16 mouse cellular contexts compared by ENCODE assay signal in genomic region chr11:98449419-98449818, GRCm38 (mm10). TPM values are rescaled to one million over a fixed set of nuclear protein-coding genes. Genes with fewer than 3 reads are reported as not detected.
A peak's percentile ranks its signal among the peaks of the same experiment; 100 is the strongest.
DNase-seq lines count a peak whose midpoint lies in the region; ATAC-seq and TF ChIP-seq lines count a peak whose summit lies in the region.
"Had no signal": no experiment of that assay in that cellular context is flagged by ENCODE, and none has a peak within 500 bp of the region (broad histone marks: within the 10 kb centered on the region; RNA-seq: fewer than 3 reads in every experiment).

No protein-coding gene starts in this region.

- no peaks in the 10 kb centered on the region for H3K4me1 ChIP-seq in erythroblast, embryonic 14.5 days (ENCODE audit: control insufficient read depth)
- peaks cover 9 to 31% of the 10 kb centered on the region in 2 experiments for H3K4me1 ChIP-seq in ES-E14 (ENCODE audit: control insufficient read depth in 2 of 2, insufficient read depth in 2 of 2, low read length in 2 of 2, poor library complexity in 1 of 2)
- H3K4me1 ChIP-seq in kidney, embryonic 15.5 days = peaks cover 52% of the 10 kb centered on the region
- H3K4me1 ChIP-seq in liver, embryonic 16.5 days (ENCODE audit: control insufficient read depth, low read depth, low read length) = no peaks in the 10 kb centered on the region; the same call in 1 of the 2 replicates

- ATAC-seq in erythroblast, adult 5-6 weeks (replicated peaks; ENCODE audit: low FRiP score, poor library complexity, severe bottlenecking) = no peak
- no peak for ATAC-seq in kidney, embryonic 15.5 days (replicated peaks; ENCODE audit: low FRiP score)
- no peak for ATAC-seq in liver, embryonic 16.5 days (ENCODE audit: low read depth)
- ATAC-seq: forebrain, embryonic 14.5 days; hindbrain, postnatal 0 days; midbrain, embryonic 13.5 days had no signal

- H3K4me2 ChIP-seq in kidney, embryonic 15.5 days = peak overlapping the region; percentile 61
- peak overlapping the region; percentile 56 for H3K4me2 ChIP-seq in liver, embryonic 16.5 days (ENCODE audit: low read depth, low read length)
- H3K4me2 ChIP-seq: midbrain, embryonic 13.5 days; neural tube, embryonic 12.5 days had no signal

- in situ Hi-C loops in ES-E14 (cut with MboI; ENCODE audit: low sequenced_read_pairs in 2 of 2, unreplicated experiment in 2 of 2) = no loop called here

- DNase-seq in ES-E14 (ENCODE audit: low read depth, low spot score) = no peak
- DNase-seq in adrenal gland, postnatal 36 days = no peak
- no peak for DNase-seq in embryo, embryonic 10 days (ENCODE audit: low spot score)
- DNase-seq in layer of hippocampus, postnatal 25 days (ENCODE audit: extremely low spot score in 1 of 2, low spot score in 1 of 2) = no peak
- DNase-seq: adrenal gland, postnatal 10 days; gastrocnemius, postnatal 25 days; thymus, postnatal 14 days had no signal

- no peak overlapping the region for H3K9ac ChIP-seq in ES-E14 (ENCODE audit: insufficient read depth, low read depth, low read length, poor library complexity, severe bottlenecking)
- no peak overlapping the region for H3K9ac ChIP-seq in kidney, embryonic 15.5 days
- H3K9ac ChIP-seq in liver, embryonic 16.5 days (ENCODE audit: low read depth, low read length) = no peak overlapping the region
- H3K9ac ChIP-seq: midbrain, embryonic 13.5 days; neural tube, embryonic 12.5 days had no signal

- no peaks in the 10 kb centered on the region for H3K9me3 ChIP-seq in erythroblast, embryonic 14.5 days (ENCODE audit: control insufficient read depth, low read length)
- H3K9me3 ChIP-seq in ES-E14 (ENCODE audit: control insufficient read depth, insufficient read depth, low read depth, low read length) = no peaks in the 10 kb centered on the region
- no peaks in the 10 kb centered on the region for H3K9me3 ChIP-seq in kidney, embryonic 15.5 days (replicated peaks)
- no peaks in the 10 kb centered on the region for H3K9me3 ChIP-seq in liver, embryonic 16.5 days (replicated peaks; ENCODE audit: control insufficient read depth, low read length)
- H3K9me3 ChIP-seq: midbrain, embryonic 13.5 days; neural tube, embryonic 12.5 days had no signal

- H3K27me3 ChIP-seq in erythroblast, embryonic 14.5 days (ENCODE audit: control insufficient read depth) = peaks cover 45% of the 10 kb centered on the region
- peaks cover 29% of the 10 kb centered on the region for H3K27me3 ChIP-seq in kidney, embryonic 15.5 days
- peaks cover 32% of the 10 kb centered on the region for H3K27me3 ChIP-seq in liver, embryonic 16.5 days (ENCODE audit: control insufficient read depth, insufficient read depth, low read depth, low read length)

- WGBS in kidney, embryonic 15.5 days = 69% methylated on average over 3 of the region's 3 CpGs
- 62% methylated on average over 3 of the region's 3 CpGs for WGBS in liver, embryonic 16.5 days (ENCODE audit: insufficient replicate concordance)

- peak overlapping the region; percentile 8 for H3K4me3 ChIP-seq in erythroblast, embryonic 14.5 days (replicated peaks)
- H3K4me3 ChIP-seq in ES-E14 (ENCODE audit: insufficient read depth in 1 of 2, low read depth in 1 of 2, low read length in 2 of 2, poor library complexity in 1 of 2, severe bottlenecking in 1 of 2) = peak overlapping the region; percentile 22 to 38; a peak in 2 of 4 replicates
- peak overlapping the region; percentile 47 for H3K4me3 ChIP-seq in kidney, embryonic 15.5 days (replicated peaks)
- H3K4me3 ChIP-seq in liver, embryonic 16.5 days (ENCODE audit: low read depth, low read length) = peak overlapping the region; percentile 53
- H3K4me3 ChIP-seq: midbrain, embryonic 13.5 days; neural tube, embryonic 12.5 days had no signal

- H3K27ac ChIP-seq in ES-E14 (ENCODE audit: insufficient read depth, low read depth, low read length, poor library complexity, severe bottlenecking) = no peak overlapping the region
- H3K27ac ChIP-seq in kidney, embryonic 15.5 days = peak overlapping the region; percentile 83; the same call in 1 of the 2 replicates
- no peak overlapping the region for H3K27ac ChIP-seq in liver, embryonic 16.5 days (ENCODE audit: low read length)
- H3K27ac ChIP-seq: hindbrain, postnatal 0 days; midbrain, embryonic 13.5 days; neural tube, embryonic 12.5 days had no signal

- H3K36me3 ChIP-seq in erythroblast, embryonic 14.5 days (ENCODE audit: control insufficient read depth) = peaks cover 12% of the 10 kb centered on the region; the same call in 1 of the 2 replicates
- H3K36me3 ChIP-seq in ES-E14 (ENCODE audit: control insufficient read depth, insufficient read depth, low read length, poor library complexity, severe bottlenecking) = peaks cover 44% of the 10 kb centered on the region
- peaks cover 32% of the 10 kb centered on the region for H3K36me3 ChIP-seq in kidney, embryonic 15.5 days
- peaks cover 10% of the 10 kb centered on the region for H3K36me3 ChIP-seq in liver, embryonic 16.5 days (ENCODE audit: control insufficient read depth, insufficient read depth)
- H3K36me3 ChIP-seq: midbrain, embryonic 13.5 days; neural tube, embryonic 12.5 days had no signal

TF ChIP-seq in ES-E14, 5 proteins besides CTCF, POLR2A, EP300 and RAD21:
- TF ChIP-seq ZC3H11A (IDR thresholded peaks at IDR 0.05; ENCODE audit: borderline replicate concordance, low read depth, low read length) (no peak), HCFC1 (IDR thresholded peaks at IDR 0.05; ENCODE audit: borderline replicate concordance, insufficient read depth, low read length) (no peak), CHD2 (IDR thresholded peaks at IDR 0.05; ENCODE audit: low read depth, low read length) (no peak), ZNF384 (IDR thresholded peaks at IDR 0.05; ENCODE audit: low read depth, low read length) (no peak), MAFK (IDR thresholded peaks at IDR 0.05; ENCODE audit: insufficient read depth, low read depth, low read length) (no peak)

RNA-seq across cellular contexts. Expression of gene Grb7, which starts 3.2 kb away (rescaled TPM):
- polyA plus RNA-seq in erythroblast, embryonic 14.5 days (2012) = 0.11 and 0.13 TPM in 2 replicates
- total RNA-seq in erythroblast, adult 5-6 weeks (2015; ENCODE audit: low replicate concordance) = not detected in 2 replicates
- total RNA-seq in erythroblast, adult 5-6 weeks (2017; ENCODE audit: low replicate concordance) = not detected in 2 replicates
- 12.1 and 18.9 TPM in 2 replicates for total RNA-seq in ES-E14 (2012; rRNA removed)
- 68.8 and 69.8 TPM in 2 replicates for polyA plus RNA-seq in kidney, embryonic 15.5 days (2015; fragmentation: Nextera tagmentation; extraction: Ambion mirVana)
- 28.5 and 36.0 TPM in 2 replicates for polyA plus RNA-seq in liver, embryonic 16.5 days (2015; fragmentation: Nextera tagmentation; extraction: Ambion mirVana)
- total RNA-seq in adrenal gland, postnatal 36 days (2021) = not detected
- total RNA-seq in layer of hippocampus, postnatal 25 days (2021) = 1 to 10 TPM; 1.4 to 2.1 TPM
- polyA plus RNA-seq: C2C12 had no signal

RNA-seq across cellular contexts. Expression of gene Mien1, which starts 10.6 kb away (rescaled TPM):
- polyA plus RNA-seq in erythroblast, embryonic 14.5 days (2012) = 3.1 and 4.4 TPM in 2 replicates
- total RNA-seq in erythroblast, adult 5-6 weeks (2015; ENCODE audit: low replicate concordance) = 13.4 and 19.9 TPM in 2 replicates
- 1.4 and 3.9 TPM in 2 replicates for total RNA-seq in erythroblast, adult 5-6 weeks (2017; ENCODE audit: low replicate concordance)
- 34.6 and 52.5 TPM in 2 replicates for total RNA-seq in ES-E14 (2012; rRNA removed)
- polyA plus RNA-seq in kidney, embryonic 15.5 days (2015; fragmentation: Nextera tagmentation; extraction: Ambion mirVana) = 101 and 106 TPM in 2 replicates
- 55.9 and 57.9 TPM in 2 replicates for polyA plus RNA-seq in liver, embryonic 16.5 days (2015; fragmentation: Nextera tagmentation; extraction: Ambion mirVana)
- total RNA-seq in adrenal gland, postnatal 36 days (2021) = 10 to 100 TPM; 84.0 to 84.2 TPM
- total RNA-seq in layer of hippocampus, postnatal 25 days (2021) = 100 to 1,000 TPM in 1 of 2 experiments, 10 to 100 TPM in 1; 92.2 to 104 TPM

RNA-seq across cellular contexts. Expression of gene Erbb2, which starts 37.1 kb away (rescaled TPM):
- polyA plus RNA-seq in erythroblast, embryonic 14.5 days (2012) = 0.01 TPM in 1 of 2 replicates, not detected in the other
- 0.21 TPM in 1 of 2 replicates, not detected in the other for total RNA-seq in erythroblast, adult 5-6 weeks (2015; ENCODE audit: low replicate concordance)
- total RNA-seq in erythroblast, adult 5-6 weeks (2017; ENCODE audit: low replicate concordance) = 0.28 TPM in 1 of 2 replicates, not detected in the other
- total RNA-seq in ES-E14 (2012; rRNA removed) = 13.2 and 24.4 TPM in 2 replicates
- 46.2 and 48.0 TPM in 2 replicates for polyA plus RNA-seq in kidney, embryonic 15.5 days (2015; fragmentation: Nextera tagmentation; extraction: Ambion mirVana)
- polyA plus RNA-seq in liver, embryonic 16.5 days (2015; fragmentation: Nextera tagmentation; extraction: Ambion mirVana) = 1.8 and 2.1 TPM in 2 replicates
- total RNA-seq in adrenal gland, postnatal 36 days (2021) = 1 to 10 TPM; 4.2 to 4.7 TPM
- total RNA-seq in layer of hippocampus, postnatal 25 days (2021) = 1 to 10 TPM; 1.4 to 3.5 TPM

RNA-seq across cellular contexts. Expression of gene Pgap3, which starts 49.1 kb away (rescaled TPM):
- 0.91 and 1.1 TPM in 2 replicates for polyA plus RNA-seq in erythroblast, embryonic 14.5 days (2012)
- not detected in 2 replicates for total RNA-seq in erythroblast, adult 5-6 weeks (2015; ENCODE audit: low replicate concordance)
- total RNA-seq in erythroblast, adult 5-6 weeks (2017; ENCODE audit: low replicate concordance) = 0.56 TPM in 1 of 2 replicates, not detected in the other
- total RNA-seq in ES-E14 (2012; rRNA removed) = 7.4 and 10.2 TPM in 2 replicates
- polyA plus RNA-seq in kidney, embryonic 15.5 days (2015; fragmentation: Nextera tagmentation; extraction: Ambion mirVana) = 16.9 and 17.5 TPM in 2 replicates
- 3.3 and 3.4 TPM in 2 replicates for polyA plus RNA-seq in liver, embryonic 16.5 days (2015; fragmentation: Nextera tagmentation; extraction: Ambion mirVana)
- 1 to 10 TPM; 4.4 to 7.2 TPM for total RNA-seq in adrenal gland, postnatal 36 days (2021)
- 1 to 10 TPM; 8.9 to 9.6 TPM for total RNA-seq in layer of hippocampus, postnatal 25 days (2021)
